Mouse (Mus musculus): ENCODE measurements at regions not wholly inside any gene's neighbourhood (a gene's known extent, or its start where the extent isn't known, plus 50 kb on each side); places are given as distances from the start of the nearest gene placed in this dataset.

DNA sequence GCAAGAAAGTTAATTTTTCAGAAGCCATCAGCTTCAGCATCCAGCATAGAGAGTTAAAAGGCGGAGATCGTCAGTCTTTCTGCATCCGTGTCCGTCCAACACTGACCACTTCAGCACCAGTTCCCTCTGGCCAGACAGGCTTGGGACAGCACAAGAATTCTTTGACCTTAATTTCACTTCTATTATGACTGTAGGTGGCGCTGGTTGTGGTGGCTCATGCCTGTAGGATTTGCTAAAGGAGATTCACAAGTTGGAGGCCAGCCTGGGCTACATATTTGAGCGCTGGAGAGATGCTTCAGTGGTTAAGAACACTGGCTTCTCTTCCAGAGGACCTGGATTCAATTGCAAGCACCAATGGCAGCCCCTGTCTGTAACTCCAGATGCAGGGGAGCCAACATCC lies 66.0 kb downstream of the Amer2 start:
- no peak overlapping the region for H3K4me3 ChIP-seq
- H3K27ac ChIP-seq, result no peak overlapping the region
- no peaks in the 10 kb centered on the region for H3K27me3 ChIP-seq (ENCODE audit: poor library complexity, severe bottlenecking)
- no peak for DNase-seq (ENCODE audit: extremely low spot score, low spot score)
- H3K36me3 ChIP-seq (replicated peaks), result no peaks in the 10 kb centered on the region
- H3K9me3 ChIP-seq, result peaks cover 4% of the 10 kb centered on the region; the same call in 1 of the 2 replicates
- WGBS, result 59% methylated on average over 6 of the region's 6 CpGs
- peaks cover 13% of the 10 kb centered on the region for H3K4me1 ChIP-seq

DNA sequence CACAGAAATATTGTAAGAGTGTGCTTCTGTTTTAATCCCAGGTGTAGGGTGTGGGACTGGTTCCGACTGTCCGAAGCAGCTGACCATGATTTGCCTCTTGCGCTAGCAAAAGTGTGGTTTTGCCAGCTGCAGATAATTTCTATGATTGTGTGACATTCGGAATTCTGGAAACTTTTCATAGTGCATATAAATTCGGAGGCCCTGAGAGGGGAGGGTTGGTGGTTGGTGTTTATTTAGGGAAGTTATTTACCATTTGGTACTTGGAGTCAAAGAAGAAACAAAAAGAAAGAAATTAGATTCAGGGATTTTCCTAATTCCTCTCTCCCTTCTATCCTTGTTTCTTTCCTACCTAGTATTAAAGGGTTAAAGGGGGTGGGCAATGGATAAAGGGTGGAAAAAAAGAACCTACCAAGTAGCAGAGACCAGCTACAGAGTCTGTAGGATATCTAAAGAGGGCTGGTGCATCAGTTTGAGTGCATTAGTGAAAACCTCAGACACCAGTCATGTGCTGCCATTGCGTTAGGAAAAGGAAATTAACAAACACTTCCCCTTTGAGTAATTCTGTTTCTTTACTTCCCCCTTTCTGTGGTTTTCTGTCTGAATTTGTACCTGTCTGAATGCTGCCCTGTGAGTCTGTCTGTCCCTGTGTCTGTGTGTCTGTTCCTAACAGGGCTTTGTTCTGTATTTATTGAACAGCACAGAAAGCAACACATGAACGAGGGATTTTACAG lies 70.9 kb downstream of the Amer2 start:
- no peak overlapping the region for H3K4me3 ChIP-seq
- no peaks in the 10 kb centered on the region for H3K27me3 ChIP-seq (ENCODE audit: poor library complexity, severe bottlenecking)
- DNase-seq (ENCODE audit: extremely low spot score, low spot score), result no peak
- H3K9me3 ChIP-seq, result peaks cover 4% of the 10 kb centered on the region; the same call in 1 of the 2 replicates
- WGBS, result 79% methylated on average over 7 of the region's 7 CpGs
- H3K27ac ChIP-seq, result no peak overlapping the region
- H3K4me1 ChIP-seq, result peaks cover 37% of the 10 kb centered on the region
- H3K36me3 ChIP-seq (replicated peaks), result no peaks in the 10 kb centered on the region

DNA sequence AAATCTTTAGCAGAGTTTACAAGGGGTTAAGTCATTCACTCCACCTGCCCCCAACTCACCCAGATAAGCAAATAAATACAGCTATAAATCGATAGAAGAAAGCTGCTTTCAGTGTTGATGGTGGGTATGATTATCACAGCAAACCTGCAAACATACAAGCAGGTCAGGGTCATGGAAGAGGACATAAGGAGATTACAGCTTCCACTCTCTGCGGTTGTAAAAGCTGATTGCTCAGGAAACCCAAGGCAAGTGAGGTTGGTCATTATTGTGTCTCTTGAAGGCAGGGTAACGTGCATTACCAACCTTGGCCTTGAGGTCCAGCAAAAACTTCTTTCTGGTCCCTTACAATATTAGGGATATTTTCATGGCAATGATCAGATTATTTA lies 71.5 kb downstream of the Amer2 start:
- no peaks in the 10 kb centered on the region for H3K27me3 ChIP-seq (ENCODE audit: poor library complexity, severe bottlenecking)
- DNase-seq (ENCODE audit: extremely low spot score, low spot score), result no peak
- no peak overlapping the region for H3K4me3 ChIP-seq
- H3K4me1 ChIP-seq, result peaks cover 42% of the 10 kb centered on the region
- H3K9me3 ChIP-seq, result peaks cover 4% of the 10 kb centered on the region; the same call in 1 of the 2 replicates
- WGBS, result 70% methylated on average over 3 of the region's 3 CpGs
- H3K27ac ChIP-seq, result 0 out of 2 replicates have a peak overlapping the region, but pooled peaks have one; percentile 35
- H3K36me3 ChIP-seq (replicated peaks), result no peaks in the 10 kb centered on the region

DNA sequence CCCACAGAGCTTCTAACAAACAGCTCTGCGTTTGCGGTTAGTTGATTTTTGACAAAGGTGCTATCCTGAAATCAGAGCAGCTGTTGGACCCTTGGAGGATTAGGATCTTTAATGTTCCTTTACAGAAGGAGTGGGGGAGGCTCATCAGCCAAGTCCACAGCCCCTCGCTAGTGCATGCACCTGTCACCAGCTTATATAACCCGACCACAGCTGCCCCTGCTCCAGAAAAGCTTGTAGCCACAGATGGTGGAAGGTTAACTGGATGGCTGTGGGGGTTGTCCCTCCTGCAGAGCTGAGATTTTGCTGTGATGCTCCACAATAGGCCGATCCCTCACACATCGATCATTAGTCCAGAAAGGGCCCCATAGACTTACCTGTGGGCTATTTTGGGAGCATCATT lies 73.0 kb downstream of the Amer2 start:
- H3K27ac ChIP-seq, result 0 out of 2 replicates have a peak overlapping the region, but pooled peaks have one; percentile 1
- peaks cover 54% of the 10 kb centered on the region for H3K4me1 ChIP-seq
- H3K36me3 ChIP-seq (replicated peaks), result no peaks in the 10 kb centered on the region
- DNase-seq (ENCODE audit: extremely low spot score, low spot score), result no peak
- 73% methylated on average over 6 of the region's 6 CpGs for WGBS
- H3K9me3 ChIP-seq, result peaks cover 4% of the 10 kb centered on the region; the same call in 1 of the 2 replicates
- H3K27me3 ChIP-seq (ENCODE audit: poor library complexity, severe bottlenecking), result no peaks in the 10 kb centered on the region
- H3K4me3 ChIP-seq, result no peak overlapping the region

DNA sequence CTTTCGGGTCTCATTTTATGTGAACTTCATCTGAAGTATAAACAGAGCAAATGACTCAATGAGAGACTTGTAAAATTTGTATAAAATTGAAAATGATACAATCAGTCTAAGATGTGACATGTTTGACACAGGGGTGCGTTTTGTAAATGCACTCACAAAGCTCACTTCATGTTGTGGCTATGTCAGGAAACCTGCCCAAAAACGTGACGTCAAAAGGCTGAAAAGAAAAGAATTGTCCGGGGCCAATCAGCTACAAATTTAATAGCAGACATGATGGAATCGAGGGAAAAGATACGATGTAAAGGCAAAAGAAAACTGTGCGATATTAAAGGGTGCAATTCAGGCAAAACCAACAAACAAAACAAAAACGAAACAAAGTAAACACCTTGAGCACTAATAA lies 78.2 kb downstream of the Amer2 start:
- 88% methylated on average over 9 of the region's 9 CpGs for WGBS
- Histone ChIP-seq H3K4me3 (no peak overlapping the region), H3K4me1 (peaks cover 23% of the 10 kb centered on the region), H3K36me3 (replicated peaks) (no peaks in the 10 kb centered on the region), H3K9me3 (no peaks in the 10 kb centered on the region), H3K27ac (no peak overlapping the region), H3K27me3 (ENCODE audit: poor library complexity, severe bottlenecking) (no peaks in the 10 kb centered on the region)
- no peak for DNase-seq (ENCODE audit: extremely low spot score, low spot score)

DNA sequence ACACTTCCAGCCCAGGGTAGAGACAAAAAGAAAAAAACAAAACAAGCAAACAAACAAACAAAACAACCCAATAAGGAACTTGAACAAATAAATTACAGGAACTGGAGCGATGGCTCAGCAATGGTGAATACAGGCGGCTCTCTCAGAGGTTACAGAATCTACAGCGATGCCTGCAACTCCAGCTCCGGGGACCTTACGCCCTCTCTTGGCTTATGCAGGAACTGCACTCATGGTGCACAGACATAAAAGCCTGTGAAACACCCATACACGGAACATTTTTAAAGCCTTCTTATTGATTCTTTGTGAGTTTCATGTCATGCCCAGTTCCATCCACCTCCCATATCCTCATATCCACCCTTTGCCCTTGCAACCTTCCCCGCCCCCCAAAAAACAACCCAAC lies 78.6 kb downstream of the Amer2 start:
- no peak for DNase-seq (ENCODE audit: extremely low spot score, low spot score)
- Histone ChIP-seq H3K27me3 (ENCODE audit: poor library complexity, severe bottlenecking) (no peaks in the 10 kb centered on the region), H3K9me3 (no peaks in the 10 kb centered on the region), H3K36me3 (replicated peaks) (no peaks in the 10 kb centered on the region), H3K4me3 (no peak overlapping the region), H3K27ac (no peak overlapping the region), H3K4me1 (peaks cover 19% of the 10 kb centered on the region)
- 87% methylated on average over 7 of the region's 7 CpGs for WGBS

DNA sequence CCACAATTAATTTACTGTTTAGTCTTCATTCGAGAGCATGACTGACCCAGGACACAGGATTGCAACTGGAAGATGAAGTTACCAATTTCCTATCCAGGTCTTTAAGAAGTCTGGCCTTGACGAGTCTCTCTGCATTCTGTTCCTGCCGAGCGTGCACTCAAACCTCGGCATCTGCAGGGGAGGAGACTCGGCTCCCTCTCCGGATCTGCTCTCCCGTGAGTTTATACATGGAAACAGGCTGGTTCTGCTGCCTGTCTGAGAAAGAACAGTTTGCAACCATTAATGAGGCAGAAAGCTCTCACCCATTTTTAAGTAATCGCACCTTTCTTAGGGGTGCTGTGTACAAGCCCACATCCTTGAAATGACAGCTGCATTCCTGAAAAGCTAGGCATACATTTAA lies 83.7 kb downstream of the Amer2 start:
- no peak overlapping the region for H3K4me3 ChIP-seq
- 77% methylated on average over 9 of the region's 9 CpGs for WGBS

DNA sequence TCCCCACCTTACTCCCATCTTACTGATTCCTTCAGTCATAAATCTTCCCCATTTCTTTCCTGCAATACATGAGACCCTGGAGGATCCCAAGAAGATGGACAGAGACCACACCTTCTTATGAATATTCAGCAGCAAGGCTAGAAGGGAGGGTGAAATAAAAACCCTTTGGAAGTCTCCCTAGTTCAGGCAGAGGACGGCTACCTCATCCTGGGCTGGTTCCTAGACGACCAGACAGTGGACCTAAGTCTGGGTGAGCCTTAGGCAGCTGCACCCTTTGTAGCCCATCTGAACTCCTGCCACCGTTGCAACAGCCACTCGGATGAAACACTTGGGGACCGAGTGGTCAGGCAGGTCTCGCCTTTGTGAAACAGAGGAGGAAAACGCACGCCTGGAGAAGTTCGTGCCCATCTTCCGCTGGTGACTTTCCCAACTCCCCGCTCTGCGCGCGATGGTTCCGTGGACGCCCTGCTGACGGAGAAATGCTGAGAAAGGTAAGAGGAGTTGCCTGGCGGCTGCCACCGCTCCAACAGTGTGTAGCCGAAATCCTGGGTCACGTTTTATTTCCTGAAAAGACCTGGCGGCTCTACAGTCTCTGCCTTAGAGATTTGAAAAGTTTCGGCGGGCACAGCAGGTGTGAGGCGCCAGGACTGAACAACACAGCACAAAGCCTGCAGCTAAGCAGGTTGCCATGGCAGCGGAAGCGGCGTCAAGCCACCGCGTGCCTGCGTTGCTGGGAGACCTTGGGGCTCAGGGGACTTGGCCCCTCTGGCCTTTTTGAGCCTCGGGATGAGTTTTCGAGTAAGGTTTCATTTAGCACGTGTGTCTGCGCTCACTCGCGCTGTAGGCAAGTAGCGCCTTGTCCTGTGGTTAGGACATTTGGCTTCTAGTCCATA lies 112.2 kb downstream of the Amer2 start:
- H3K27me3 ChIP-seq (ENCODE audit: poor library complexity, severe bottlenecking), result peaks cover 25% of the 10 kb centered on the region
- H3K27ac ChIP-seq, result peak overlapping the region; percentile 92
- H3K4me3 ChIP-seq, result peak overlapping the region; percentile 63
- DNase-seq (ENCODE audit: extremely low spot score, low spot score), result peak; percentile 92
- H3K36me3 ChIP-seq (replicated peaks), result 0 out of 2 replicates have a peak, but pooled peaks cover 5% of the 10 kb centered on the region
- H3K4me1 ChIP-seq, result peaks cover 39% of the 10 kb centered on the region
- under 1% methylated on average over 38 of the region's 38 CpGs for WGBS
- 0 out of 2 replicates have a peak, but pooled peaks cover 4% of the 10 kb centered on the region for H3K9me3 ChIP-seq

More for the DNA sequence above, 83.7 kb downstream of the Amer2 start:
- no peaks in the 10 kb centered on the region for H3K9me3 ChIP-seq
- no peak for DNase-seq (ENCODE audit: extremely low spot score, low spot score)
- no peaks in the 10 kb centered on the region for H3K27me3 ChIP-seq (ENCODE audit: poor library complexity, severe bottlenecking)
- no peaks in the 10 kb centered on the region for H3K36me3 ChIP-seq (replicated peaks)
- no peaks in the 10 kb centered on the region for H3K4me1 ChIP-seq
- H3K27ac ChIP-seq, result no peak overlapping the region

DNA sequence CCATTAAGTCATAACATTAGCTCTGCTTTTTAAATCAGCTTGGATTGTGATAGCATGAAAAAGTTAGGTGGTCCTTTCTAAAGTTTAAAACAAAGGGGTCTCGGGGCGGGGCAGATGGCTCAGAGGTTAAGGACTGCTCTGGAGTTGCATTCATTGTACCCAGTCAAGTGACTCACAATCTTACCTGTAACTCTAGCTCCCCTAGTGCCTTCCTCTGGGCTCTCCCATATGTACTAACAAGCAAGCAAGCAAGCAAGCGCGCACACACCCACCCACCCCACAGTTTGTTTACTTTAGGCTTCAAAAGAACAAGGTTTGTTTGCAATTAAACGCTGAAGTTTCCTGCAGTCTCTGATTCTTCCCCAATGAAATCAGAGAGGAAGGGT lies 112.8 kb downstream of the Amer2 start:
- Histone ChIP-seq H3K4me1 (peaks cover 39% of the 10 kb centered on the region), H3K27me3 (ENCODE audit: poor library complexity, severe bottlenecking) (peaks cover 25% of the 10 kb centered on the region), H3K4me3 (peak overlapping the region; percentile 63), H3K27ac (peak overlapping the region; percentile 92), H3K9me3 (peaks cover 6% of the 10 kb centered on the region; the same call in 1 of the 2 replicates), H3K36me3 (replicated peaks) (peaks cover 12% of the 10 kb centered on the region)
- under 1% methylated on average over 5 of the region's 5 CpGs for WGBS
- DNase-seq (ENCODE audit: extremely low spot score, low spot score), result no peak

DNA sequence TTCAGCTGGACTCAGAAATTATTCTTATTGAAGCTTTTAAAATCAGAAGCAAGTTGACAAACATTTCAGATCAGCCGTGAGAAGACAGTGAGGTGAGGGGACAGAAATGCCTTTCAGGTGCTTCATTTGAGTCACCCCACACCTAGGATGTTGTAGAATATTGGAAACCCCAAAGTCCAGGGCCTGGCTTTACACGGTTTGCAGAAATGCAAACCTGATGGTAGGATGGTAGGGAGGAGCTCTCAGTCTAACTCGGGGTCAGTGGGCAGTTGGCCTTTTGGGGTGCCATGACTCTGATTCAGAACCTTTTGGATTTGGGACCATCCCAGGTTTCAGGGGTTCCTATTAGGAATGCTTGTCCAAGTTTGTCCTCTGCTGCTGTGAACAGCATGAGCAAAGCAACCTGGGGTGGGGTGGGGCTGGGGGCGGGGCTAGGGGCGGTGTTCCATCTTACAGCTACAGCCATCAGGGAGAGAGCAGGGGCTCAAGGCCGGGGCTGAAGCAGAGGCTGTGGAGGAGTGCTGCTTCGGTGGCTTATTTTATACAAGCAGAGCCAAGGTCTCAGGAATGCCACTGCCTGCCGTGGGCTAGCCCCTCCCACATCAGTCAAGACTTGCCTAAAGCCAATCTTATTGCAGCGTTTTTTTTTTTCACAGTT lies 113.3 kb downstream of the Amer2 start:
- peak; percentile 44 for DNase-seq (ENCODE audit: extremely low spot score, low spot score)
- 3% methylated on average over 9 of the region's 9 CpGs for WGBS
- H3K4me3 ChIP-seq, result peak overlapping the region; percentile 63
- H3K36me3 ChIP-seq (replicated peaks), result peaks cover 17% of the 10 kb centered on the region
- H3K27me3 ChIP-seq (ENCODE audit: poor library complexity, severe bottlenecking), result peaks cover 25% of the 10 kb centered on the region
- H3K27ac ChIP-seq, result peak overlapping the region; percentile 92
- H3K4me1 ChIP-seq, result peaks cover 39% of the 10 kb centered on the region
- peaks cover 6% of the 10 kb centered on the region; the same call in 1 of the 2 replicates for H3K9me3 ChIP-seq

DNA sequence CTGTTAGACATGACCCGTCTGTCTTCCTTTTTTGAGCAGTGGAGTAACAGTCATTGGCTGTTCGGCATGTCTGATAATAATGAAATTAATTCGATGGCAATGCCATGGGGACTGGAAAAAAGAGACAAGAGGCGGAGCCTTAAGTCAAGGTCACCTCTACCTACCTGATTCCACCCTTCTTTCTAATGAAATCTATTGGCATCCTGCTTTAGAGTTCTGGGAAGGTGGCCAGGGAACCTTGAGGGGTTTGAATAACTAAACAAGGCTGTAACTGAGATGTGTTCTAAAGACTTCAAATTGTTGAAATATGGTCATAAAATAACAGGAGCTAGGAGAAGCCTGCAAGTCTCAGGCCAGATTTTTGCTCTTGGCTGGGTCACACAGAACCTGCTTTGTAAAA lies 116.1 kb downstream of the Amer2 start:
- WGBS, result 90% methylated on average over 4 of the region's 4 CpGs
- H3K36me3 ChIP-seq (replicated peaks), result peaks cover 20% of the 10 kb centered on the region
- peaks cover 21% of the 10 kb centered on the region for H3K27me3 ChIP-seq (ENCODE audit: poor library complexity, severe bottlenecking)
- no peak for DNase-seq (ENCODE audit: extremely low spot score, low spot score)
- no peak overlapping the region for H3K4me3 ChIP-seq
- peaks cover 39% of the 10 kb centered on the region for H3K4me1 ChIP-seq
- peaks cover 6% of the 10 kb centered on the region; the same call in 1 of the 2 replicates for H3K9me3 ChIP-seq
- H3K27ac ChIP-seq, result no peak overlapping the region

DNA sequence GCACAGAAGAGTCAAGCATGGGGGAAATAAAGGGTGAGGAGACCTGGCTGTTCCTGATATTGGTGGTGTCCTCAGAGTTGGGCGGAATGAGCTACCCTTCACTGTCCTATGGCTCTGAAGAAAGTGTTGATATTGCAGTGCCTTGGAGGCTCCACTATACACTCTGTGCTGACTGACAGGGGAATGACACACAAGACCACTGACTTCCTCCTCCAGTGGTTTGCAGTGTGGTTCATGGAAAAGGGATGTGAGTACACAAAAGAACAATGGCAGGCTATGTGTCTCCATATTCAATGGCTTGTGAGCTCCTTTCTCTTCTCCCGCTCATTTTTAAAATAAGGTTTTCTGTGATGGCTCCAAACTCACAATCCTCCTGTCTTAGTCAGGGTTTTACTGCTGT lies 117.8 kb downstream of the Amer2 start:
- no peak for DNase-seq (ENCODE audit: extremely low spot score, low spot score)
- Histone ChIP-seq H3K9me3 (peaks cover 8% of the 10 kb centered on the region; the same call in 1 of the 2 replicates), H3K4me3 (no peak overlapping the region), H3K27me3 (ENCODE audit: poor library complexity, severe bottlenecking) (0 out of 2 replicates have a peak, but pooled peaks cover 7% of the 10 kb centered on the region), H3K4me1 (peaks cover 22% of the 10 kb centered on the region), H3K36me3 (replicated peaks) (peaks cover 20% of the 10 kb centered on the region), H3K27ac (no peak overlapping the region)
- 88% methylated on average over 2 of the region's 2 CpGs for WGBS
